Mouse (Mus musculus) heart, adult 2 months (tissue): ENCODE results near the gene Ermard.
"Not testable (repeated sequence)": the region's sequence is repeated elsewhere in the genome, so short reads cannot be mapped to it uniquely, and the experiment has no call there.

Experiments used
- CTCF ChIP-seq: fragments of 200-600 bp; IDR thresholded peaks from 2 replicates; pipeline ENCODE4 v1.8.1; 2022; ENCODE audit warnings: antibody characterized with exemption, mild to moderate bottlenecking, moderate library complexity
- EP300 ChIP-seq: fragments of 200-500 bp; IDR thresholded peaks from 2 replicates; pipeline ENCODE4 v1.6.1; 2011; ENCODE audit warnings: low read depth, low read length, control low read depth; ENCODE audit not compliant: insufficient read depth
- POLR2A ChIP-seq: fragments of 200-500 bp; IDR thresholded peaks from 2 replicates; pipeline ENCODE4 v1.6.1; 2011; ENCODE audit warnings: mild to moderate bottlenecking, low read depth, low read length, control low read depth; ENCODE audit not compliant: insufficient read depth

- TF ChIP-seq CTCF, EP300, POLR2A: not testable (repeated sequence)
These were observed 17.0 kb upstream of the Ermard start for GRCm38 (mm10) chr17:15023878-15024492.
